14 mouse cellular contexts compared by ENCODE assay signal in genomic region chr1:120025050-120025439, GRCm38 (mm10). TPM values are rescaled to one million over a fixed set of nuclear protein-coding genes. Genes with fewer than 3 reads are reported as not detected.
DNase-seq lines count a peak whose midpoint lies in the region; ATAC-seq lines count a peak whose summit lies in the region.
"Had no signal": no experiment of that assay in that cellular context is flagged by ENCODE, and none has a peak within 500 bp of the region (broad histone marks: within the 10 kb centered on the region; RNA-seq: fewer than 3 reads in every experiment).

No protein-coding gene starts in this region.

- H3K9ac ChIP-seq in kidney, embryonic 14.5 days (ENCODE audit: low read depth, low read length), result no peak overlapping the region
- H3K9ac ChIP-seq in intestine, embryonic 16.5 days (ENCODE audit: low read depth, low read length), result no peak overlapping the region
- H3K9ac ChIP-seq: midbrain, embryonic 13.5 days had no signal

- 22% methylated on average over 2 of the region's 2 CpGs for WGBS in kidney, embryonic 14.5 days
- 13% methylated on average over 2 of the region's 2 CpGs for WGBS in intestine, embryonic 16.5 days

- peak overlapping the region; percentile 20; the same call in 1 of the 2 replicates for H3K27ac ChIP-seq in kidney, embryonic 14.5 days (ENCODE audit: low read depth, low read length)
- no peak overlapping the region; the same call in 1 of the 2 replicates for H3K27ac ChIP-seq in intestine, embryonic 16.5 days (ENCODE audit: low read length)
- H3K27ac ChIP-seq: limb, embryonic 10.5 days; midbrain, embryonic 13.5 days had no signal

- no peak for ATAC-seq in kidney, embryonic 14.5 days (ENCODE audit: low FRiP score, low TSS enrichment)
- ATAC-seq in intestine, embryonic 16.5 days, result peak; percentile 43
- no peak for ATAC-seq in CD4-positive, CD25-positive, alpha-beta regulatory T cell, adult 4 months
- ATAC-seq: forebrain, embryonic 16.5 days; midbrain, embryonic 13.5 days had no signal

- no peaks in the 10 kb centered on the region for H3K36me3 ChIP-seq in kidney, embryonic 14.5 days (ENCODE audit: control insufficient read depth, insufficient read depth, low read length)
- H3K36me3 ChIP-seq in intestine, embryonic 16.5 days (ENCODE audit: control insufficient read depth, insufficient read depth, low read length), result no peaks in the 10 kb centered on the region
- H3K36me3 ChIP-seq: limb, embryonic 10.5 days; midbrain, embryonic 13.5 days had no signal

- DNase-seq in gastrocnemius, postnatal 25 days, result peak; percentile 41
- no peak for DNase-seq in gastrocnemius, postnatal 10 days
- no peak for DNase-seq in kidney, postnatal 10 days
- DNase-seq in adipocyte (ENCODE audit: low spot score), result peak; percentile 20
- no peak for DNase-seq in right cerebral cortex, postnatal 36 days (ENCODE audit: low spot score in 2 of 2)
- DNase-seq: lung, postnatal 10 days; thymus, adult 2 months had no signal

- no peak overlapping the region for H3K4me2 ChIP-seq in kidney, embryonic 14.5 days (replicated peaks; ENCODE audit: low read depth, low read length)
- no peak overlapping the region for H3K4me2 ChIP-seq in intestine, embryonic 16.5 days (ENCODE audit: low read depth, low read length)
- H3K4me2 ChIP-seq: midbrain, embryonic 13.5 days had no signal

- no peaks in the 10 kb centered on the region for H3K9me3 ChIP-seq in kidney, embryonic 14.5 days (ENCODE audit: control insufficient read depth, low read length)
- no peaks in the 10 kb centered on the region for H3K9me3 ChIP-seq in intestine, embryonic 16.5 days (ENCODE audit: control insufficient read depth, low read length)
- H3K9me3 ChIP-seq: limb, embryonic 10.5 days; midbrain, embryonic 13.5 days had no signal

- no peak overlapping the region for H3K4me3 ChIP-seq in kidney, embryonic 14.5 days (ENCODE audit: low read length)
- H3K4me3 ChIP-seq in intestine, embryonic 16.5 days (ENCODE audit: low read length), result no peak overlapping the region
- H3K4me3 ChIP-seq: limb, embryonic 10.5 days; midbrain, embryonic 13.5 days had no signal

- peaks cover 12% of the 10 kb centered on the region; the same call in 1 of the 2 replicates for H3K4me1 ChIP-seq in kidney, embryonic 14.5 days (ENCODE audit: control insufficient read depth, insufficient read depth, low read length)
- peaks cover 14% of the 10 kb centered on the region for H3K4me1 ChIP-seq in intestine, embryonic 16.5 days (ENCODE audit: control insufficient read depth, insufficient read depth, low read length)
- H3K4me1 ChIP-seq: midbrain, embryonic 13.5 days had no signal

- no peaks in the 10 kb centered on the region for H3K27me3 ChIP-seq in kidney, embryonic 14.5 days (ENCODE audit: control insufficient read depth, insufficient read depth, low read length)
- no peaks in the 10 kb centered on the region for H3K27me3 ChIP-seq in intestine, embryonic 16.5 days (replicated peaks; ENCODE audit: control insufficient read depth, insufficient read depth, low read length)
- H3K27me3 ChIP-seq: midbrain, embryonic 13.5 days had no signal

RNA-seq across cellular contexts. Expression of gene Sctr, which starts 18.4 kb away (rescaled TPM):
- 1 to 10 TPM; 3.0 to 3.8 TPM for total RNA-seq in gastrocnemius, postnatal 25 days (2021)
- total RNA-seq in gastrocnemius, postnatal 10 days (2021), result 1 to 10 TPM; 1.1 to 1.8 TPM
- polyA plus RNA-seq in kidney, embryonic 14.5 days (2014; fragmentation: Nextera tagmentation; extraction: Ambion mirVana), result 0.34 and 0.40 TPM in 2 replicates
- 0.51 and 0.88 TPM in 2 replicates for polyA plus RNA-seq in intestine, embryonic 16.5 days (2015; fragmentation: Nextera tagmentation; extraction: Ambion mirVana)
- polyA plus RNA-seq in CD4-positive, CD25-positive, alpha-beta regulatory T cell, adult 4 months (2017; shearing (Covaris generic)), result under 1 TPM in 1 of 2 experiments, not detected in 1; 0.34 TPM

RNA-seq across cellular contexts. Expression of gene Cfap221, which starts 28.0 kb away (rescaled TPM):
- not detected for total RNA-seq in gastrocnemius, postnatal 25 days (2021)
- not detected for total RNA-seq in gastrocnemius, postnatal 10 days (2021)
- 0.21 and 0.35 TPM in 2 replicates for polyA plus RNA-seq in kidney, embryonic 14.5 days (2014; fragmentation: Nextera tagmentation; extraction: Ambion mirVana)
- not detected in 2 replicates for polyA plus RNA-seq in intestine, embryonic 16.5 days (2015; fragmentation: Nextera tagmentation; extraction: Ambion mirVana)
- not detected for polyA plus RNA-seq in CD4-positive, CD25-positive, alpha-beta regulatory T cell, adult 4 months (2017; shearing (Covaris generic))
- polyA plus RNA-seq: limb, embryonic 10.5 days; spleen, adult 2 months; thymus, adult 2 months had no signal

RNA-seq across cellular contexts. Expression of gene Tmem37, which starts 48.8 kb away (rescaled TPM):
- total RNA-seq in gastrocnemius, postnatal 25 days (2021), result 10 to 100 TPM; 11.2 to 16.5 TPM
- total RNA-seq in gastrocnemius, postnatal 10 days (2021), result 10 to 100 TPM in 1 of 2 experiments, 1 to 10 TPM in 1; 8.7 to 12.6 TPM
- polyA plus RNA-seq in kidney, embryonic 14.5 days (2014; fragmentation: Nextera tagmentation; extraction: Ambion mirVana), result 40.5 and 44.1 TPM in 2 replicates
- polyA plus RNA-seq in intestine, embryonic 16.5 days (2015; fragmentation: Nextera tagmentation; extraction: Ambion mirVana), result 108 and 129 TPM in 2 replicates
- polyA plus RNA-seq in CD4-positive, CD25-positive, alpha-beta regulatory T cell, adult 4 months (2017; shearing (Covaris generic)), result 1 to 10 TPM in 1 of 2 experiments, under 1 TPM in 1; 0.98 to 2.2 TPM

Comparison
In these comparisons a context has a peak if more than half of its experiments do, and no peak if none do; other contexts are left out.
1. DNase-seq: peak in gastrocnemius, postnatal 25 days (single experiment) and adipocyte (single experiment); none in gastrocnemius, postnatal 10 days (single experiment), kidney, postnatal 10 days (single experiment) and right cerebral cortex, postnatal 36 days (0 of 2).
2. RNA of gene Tmem37, which starts 48.8 kb away (polyA plus RNA-seq): 108 to 129 TPM in intestine, embryonic 16.5 days and 40.5 to 44.1 TPM in kidney, embryonic 14.5 days; 0.98 to 2.2 TPM in CD4-positive, CD25-positive, alpha-beta regulatory T cell, adult 4 months; every median in the first group is over 10 times any median in the second.